In genomic region chr4:123411732-123412527, GRCm38 (mm10) we compare ENCODE assay signal across 8 mouse cellular contexts.
A peak's percentile ranks its signal among the peaks of the same experiment; 100 is the strongest.
DNase-seq lines count a peak whose midpoint lies in the region; ATAC-seq lines count a peak whose summit lies in the region.

No protein-coding gene starts in this region.

- peak; percentile 67 for ATAC-seq in inflammation-experienced regulatory T-cells, adult 6 months
- ATAC-seq in megakaryocyte progenitor cell, adult 5-6 weeks (replicated peaks; ENCODE audit: poor library complexity): peak; percentile 75

- intact Hi-C loops in gastrocnemius, postnatal 14 days (cut with DNase I; ENCODE audit: low total_unique reads): no loop called here
- intact Hi-C loops in left cerebral cortex, postnatal 10 days (cut with DNase I): no loop called here

- DNase-seq in adrenal gland, adult (ENCODE audit: inconsistent age in 2 of 2, low spot score in 1 of 2): peak; percentile 91 to 97
- peak; percentile 95 for DNase-seq in embryo, embryonic 10 days (ENCODE audit: low spot score)
- peak; percentile 93 for DNase-seq in gastrocnemius, postnatal 14 days
- peak; percentile 56 to 95 for DNase-seq in left cerebral cortex, postnatal 10 days (ENCODE audit: extremely low spot score in 1 of 2, low spot score in 2 of 2)
- peak; percentile 80 for DNase-seq in right cerebral cortex, postnatal 14 days
- DNase-seq in urinary bladder, postnatal 36 days (ENCODE audit: low spot score in 2 of 2): peak; percentile 77 to 85

Comparison
In these comparisons a context has a peak if more than half of its experiments do, and no peak if none do; other contexts are left out.
1. Peak in every context shown above with its lines: DNase-seq and ATAC-seq.